Mouse (Mus musculus) lung, embryonic 16.5 days (tissue): ENCODE measurements at regions not wholly inside any gene's neighbourhood (a gene's known extent, or its start where the extent isn't known, plus 50 kb on each side); places are given as distances from the start of the nearest gene placed in this dataset.

ENCODE experiments used
- ATAC-seq: fragments of 200-750 bp; cut with Nextera tagmentation; 2 replicates; pipeline ENCODE4 v1.8.0; 2017; ENCODE audit warnings: low read depth, mild to moderate bottlenecking, moderate library complexity
- H3K27ac ChIP-seq: fragments of 300-500 bp; sonication (generic); 2 replicates; pipeline ENCODE4 v1.5.1; 2014; ENCODE audit warnings: mild to moderate bottlenecking, control low read depth, low read length
- H3K27me3 ChIP-seq: fragments of 300-500 bp; sonication (generic); 2 replicates; pipeline ENCODE4 v1.6.1; 2014; ENCODE audit warnings: low read depth, low read length, mixed read lengths; ENCODE audit not compliant: control insufficient read depth, insufficient read depth
- H3K36me3 ChIP-seq: fragments of 300-500 bp; sonication (generic); 2 replicates; pipeline ENCODE4 v1.6.1; 2014; ENCODE audit warnings: low read length; ENCODE audit not compliant: control insufficient read depth, insufficient read depth
- H3K4me1 ChIP-seq: fragments of 300-500 bp; sonication (generic); replicated peaks from 2 replicates; pipeline ENCODE4 v1.6.1; 2014; ENCODE audit warnings: low read length, mixed read lengths; ENCODE audit not compliant: control insufficient read depth, insufficient read depth
- H3K4me2 ChIP-seq: fragments of 300-500 bp; sonication (generic); 2 replicates; pipeline ENCODE4 v1.6.1; 2014; ENCODE audit warnings: low read depth, low read length, control low read depth
- H3K4me3 ChIP-seq: fragments of 300-500 bp; sonication (generic); 2 replicates; pipeline ENCODE4 v1.5.1; 2014; ENCODE audit warnings: mild to moderate bottlenecking, low read length, control low read depth
- H3K9ac ChIP-seq: fragments of 300-500 bp; sonication (generic); 2 replicates; pipeline ENCODE4 v1.6.1; 2014; ENCODE audit warnings: low read length, control low read depth
- H3K9me3 ChIP-seq: fragments of 300-500 bp; sonication (generic); 2 replicates; pipeline ENCODE4 v1.6.1; 2016; ENCODE audit warnings: low read length; ENCODE audit not compliant: control insufficient read depth
- WGBS: fragments of 180-500 bp; shearing (Covaris S2); extraction: QIAGEN DNeasy Blood & Tissue Kit; methylation state at CpG from one replicate; pipeline ENCODE4 v1.1.7; 2014; 5-methylcytosine and 5-hydroxymethylcytosine counted together

DNA sequence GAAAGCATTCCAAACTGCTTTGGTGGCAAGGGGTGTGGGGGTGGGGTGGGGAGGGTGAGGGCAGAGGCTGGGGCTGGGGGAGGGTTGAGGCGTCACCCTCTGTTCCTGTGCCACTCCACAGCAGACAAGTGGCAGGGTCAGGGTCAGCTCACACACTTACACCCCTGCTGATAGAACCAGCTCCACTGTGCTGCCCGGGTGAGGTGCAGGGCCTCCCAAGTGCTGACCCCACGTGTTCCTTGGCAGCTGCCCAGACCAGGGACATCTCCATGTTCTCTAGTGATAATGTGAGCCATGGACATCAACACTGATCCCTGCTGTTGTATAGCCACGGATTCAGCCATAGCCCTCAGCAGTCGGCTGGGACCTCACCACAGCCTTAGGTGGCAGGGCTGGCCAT lies 1652.3 kb upstream of the Gm7489 start:
- no peak overlapping the region for H3K9ac ChIP-seq
- H3K36me3 ChIP-seq = no peaks in the 10 kb centered on the region
- H3K4me2 ChIP-seq = no peak overlapping the region
- H3K9me3 ChIP-seq = no peaks in the 10 kb centered on the region
- H3K27ac ChIP-seq = no peak overlapping the region
- H3K4me3 ChIP-seq = no peak overlapping the region
- WGBS = 78% methylated on average over 5 of the region's 5 CpGs
- no peaks in the 10 kb centered on the region for H3K27me3 ChIP-seq
- ATAC-seq = 0 out of 2 replicates have a peak, but pooled peaks have one; percentile 20
- 0 out of 2 replicates have a peak, but pooled peaks cover 4% of the 10 kb centered on the region for H3K4me1 ChIP-seq

GRCm38 (mm10) chr15:52236220-52236619 lies 1648.5 kb upstream of the Gm7489 start:
- peak; percentile 61 for ATAC-seq
- H3K36me3 ChIP-seq = no peaks in the 10 kb centered on the region
- H3K4me1 ChIP-seq = 0 out of 2 replicates have a peak, but pooled peaks cover 4% of the 10 kb centered on the region
- no peak overlapping the region for H3K9ac ChIP-seq
- no peaks in the 10 kb centered on the region for H3K9me3 ChIP-seq
- H3K4me2 ChIP-seq = peak overlapping the region; percentile 30; the same call in 1 of the 2 replicates
- no peak overlapping the region for H3K4me3 ChIP-seq
- WGBS = 30% methylated on average over 8 of the region's 8 CpGs
- H3K27ac ChIP-seq = 0 out of 2 replicates have a peak overlapping the region, but pooled peaks have one; percentile 27
- no peaks in the 10 kb centered on the region for H3K27me3 ChIP-seq

GRCm38 (mm10) chr15:52242890-52243289 lies 1641.8 kb upstream of the Gm7489 start:
- Histone ChIP-seq H3K9ac (no peak overlapping the region), H3K27me3 (no peaks in the 10 kb centered on the region), H3K4me1 (no peaks in the 10 kb centered on the region), H3K36me3 (no peaks in the 10 kb centered on the region), H3K27ac (no peak overlapping the region), H3K9me3 (no peaks in the 10 kb centered on the region), H3K4me3 (no peak overlapping the region), H3K4me2 (no peak overlapping the region)
- WGBS = 91% methylated on average over 1 of the region's 1 CpGs
- no peak for ATAC-seq
